Mouse (Mus musculus): ENCODE data around the gene Hist1h3i. TPM values are rescaled to one million over a fixed set of nuclear protein-coding genes. Genes with fewer than 3 reads are reported as not detected.
"Not testable (repeated sequence)": the region's sequence is repeated elsewhere in the genome, so short reads cannot be mapped to it uniquely, and the experiment has no call there.

Gene Hist1h3i
- polyA plus RNA-seq, 1 experiment from 2014 or later: 137 TPM

- H3K9ac ChIP-seq: peak within 1 kb of the TSS; percentile 51
Observed at GRCm38 (mm10) chr13:21750159-21751017, 32.8 kb downstream of the Hist1h3i start, which contains the start of gene Hist1h4k. TSS of gene Hist1h4k (minus strand) at chr13:21750505.

GRCm38 (mm10) chr13:21749387-21750158, 33.6 kb downstream of the Hist1h3i start:
- Histone ChIP-seq H3K36me3 (no peaks in the 10 kb centered on the region), H3K27ac (peak overlapping the region; percentile 98), H3K4me3 (peak overlapping the region; percentile 49), H3K4me2 (peak overlapping the region; percentile 72), H3K27me3 (no peaks in the 10 kb centered on the region), H3K9ac (peak overlapping the region; percentile 51), H3K9me3 (no peaks in the 10 kb centered on the region), H3K4me1 (peaks cover 32% of the 10 kb centered on the region)
- under 1% methylated on average over 5 of the region's 5 CpGs for WGBS
- ATAC-seq (ENCODE audit: borderline replicate concordance, extremely low read depth, low FRiP score, low TSS enrichment): no peak

More at GRCm38 (mm10) chr13:21750159-21751017, 32.8 kb downstream of the Hist1h3i start, which contains the start of gene Hist1h4k:
- H3K4me2 ChIP-seq: peak within 1 kb of the TSS; percentile 72
- H3K9me3 ChIP-seq, H3K27me3 ChIP-seq, H3K36me3 ChIP-seq: not testable (repeated sequence)
- peak within 1 kb of the TSS; percentile 49 for H3K4me3 ChIP-seq
- ATAC-seq (ENCODE audit: borderline replicate concordance, extremely low read depth, low FRiP score, low TSS enrichment): peak; percentile 82
- H3K27ac ChIP-seq: peak within 1 kb of the TSS; percentile 98
- peaks cover 35% of the 10 kb centered on the region for H3K4me1 ChIP-seq
- under 1% methylated on average over 42 of the region's 56 CpGs for WGBS

GRCm38 (mm10) chr13:21745006-21745405, 38.2 kb downstream of the Hist1h3i start:
- no peaks in the 10 kb centered on the region for H3K27me3 ChIP-seq
- no peak overlapping the region for H3K27ac ChIP-seq
- 35% methylated on average over 1 of the region's 1 CpGs for WGBS
- no peaks in the 10 kb centered on the region for H3K36me3 ChIP-seq
- ATAC-seq (ENCODE audit: borderline replicate concordance, extremely low read depth, low FRiP score, low TSS enrichment): no peak
- H3K4me3 ChIP-seq: no peak overlapping the region
- no peaks in the 10 kb centered on the region for H3K9me3 ChIP-seq
- H3K9ac ChIP-seq: no peak overlapping the region
- peaks cover 13% of the 10 kb centered on the region for H3K4me1 ChIP-seq
- H3K4me2 ChIP-seq: no peak overlapping the region

GRCm38 (mm10) chr13:21734906-21735767, 48.0 kb downstream of the Hist1h3i start, which contains the start of gene Hist1h4j:
TSS of gene Hist1h4j (plus strand) at chr13:21735064.
- Histone ChIP-seq H3K27ac (peak within 1 kb of the TSS; percentile 98), H3K4me3 (peak within 1 kb of the TSS; percentile 50), H3K4me2 (peak within 1 kb of the TSS; percentile 67), H3K9ac (peak within 1 kb of the TSS; percentile 57)
- not testable (repeated sequence) for H3K27me3 ChIP-seq, H3K9me3 ChIP-seq, H3K4me1 ChIP-seq, H3K36me3 ChIP-seq
- WGBS: under 1% methylated on average over 50 of the region's 56 CpGs
- ATAC-seq (ENCODE audit: borderline replicate concordance, extremely low read depth, low FRiP score, low TSS enrichment): peak; percentile 92

GRCm38 (mm10) chr13:21734010-21734905, 48.9 kb downstream of the Hist1h3i start:
- H3K9ac ChIP-seq: peak overlapping the region; percentile 57
- WGBS: under 1% methylated on average over 21 of the region's 21 CpGs
- H3K4me3 ChIP-seq: peak overlapping the region; percentile 50
- peak; percentile 82 for ATAC-seq (ENCODE audit: borderline replicate concordance, extremely low read depth, low FRiP score, low TSS enrichment)
- H3K9me3 ChIP-seq: no peaks in the 10 kb centered on the region
- H3K4me2 ChIP-seq: peak overlapping the region; percentile 67
- H3K4me1 ChIP-seq: peaks cover 9% of the 10 kb centered on the region; the same call in 1 of the 2 replicates
- no peaks in the 10 kb centered on the region for H3K36me3 ChIP-seq
- peak overlapping the region; percentile 98 for H3K27ac ChIP-seq
- H3K27me3 ChIP-seq: no peaks in the 10 kb centered on the region

- H3K36me3 ChIP-seq: no peaks in the 10 kb centered on the region
- no peaks in the 10 kb centered on the region for H3K9me3 ChIP-seq
- no peak overlapping the region for H3K9ac ChIP-seq
- 72% methylated on average over 5 of the region's 5 CpGs for WGBS
- no peaks in the 10 kb centered on the region for H3K27me3 ChIP-seq
- peak overlapping the region; percentile 98 for H3K27ac ChIP-seq
- no peak overlapping the region for H3K4me3 ChIP-seq
- no peak for ATAC-seq (ENCODE audit: borderline replicate concordance, extremely low read depth, low FRiP score, low TSS enrichment)
- peaks cover 9% of the 10 kb centered on the region; the same call in 1 of the 2 replicates for H3K4me1 ChIP-seq
- H3K4me2 ChIP-seq: no peak overlapping the region
Observed at GRCm38 (mm10) chr13:21733466-21733865, 49.7 kb downstream of the Hist1h3i start.

Small RNA genes lying within 50 kb of the gene (microRNA-seq; reads per million reads assigned to microRNA genes)
- not detected for gene Gm19658
- gene Gm44346: not detected
- gene Gm44454: 0.56 reads per million
- not detected for gene Gm44466

Other genes starting within 250 kb of the Hist1h3i start
- gene Olfr1366, start 240.6 kb downstream of the Hist1h3i start, polyA plus RNA-seq (2015; fragmentation: Nextera tagmentation; extraction: Ambion mirVana): 0.10 and 0.26 TPM in 2 replicates
- gene Olfr1535, start 223.5 kb downstream of the Hist1h3i start, polyA plus RNA-seq (2015; fragmentation: Nextera tagmentation; extraction: Ambion mirVana): 0.04 TPM in 1 of 2 replicates, not detected in the other
- not detected in 2 replicates for gene Olfr1364, start 201.6 kb downstream of the Hist1h3i start, polyA plus RNA-seq (2015; fragmentation: Nextera tagmentation; extraction: Ambion mirVana)
- gene Olfr1362, start 169.3 kb downstream of the Hist1h3i start, polyA plus RNA-seq (2015; fragmentation: Nextera tagmentation; extraction: Ambion mirVana): not detected in 2 replicates
- not detected in 2 replicates for gene Olfr11, start 140.9 kb downstream of the Hist1h3i start, polyA plus RNA-seq (2015; fragmentation: Nextera tagmentation; extraction: Ambion mirVana)
- gene Olfr1361, start 120.0 kb downstream of the Hist1h3i start, polyA plus RNA-seq (2015; fragmentation: Nextera tagmentation; extraction: Ambion mirVana): not detected in 2 replicates
- not detected in 2 replicates for gene Olfr1360, start 106.0 kb downstream of the Hist1h3i start, polyA plus RNA-seq (2015; fragmentation: Nextera tagmentation; extraction: Ambion mirVana)
- not detected in 2 replicates for gene Olfr1359, start 85.3 kb downstream of the Hist1h3i start, polyA plus RNA-seq (2015; fragmentation: Nextera tagmentation; extraction: Ambion mirVana)
- 2.0 and 3.0 TPM in 2 replicates for gene Hist1h2bl, start 67.2 kb downstream of the Hist1h3i start, polyA plus RNA-seq (2015; fragmentation: Nextera tagmentation; extraction: Ambion mirVana)
- gene Hist1h2ai, start 66.9 kb downstream of the Hist1h3i start, polyA plus RNA-seq (2015; fragmentation: Nextera tagmentation; extraction: Ambion mirVana): 25.5 and 29.4 TPM in 2 replicates
- gene Hist1h3h, start 65.7 kb downstream of the Hist1h3i start, polyA plus RNA-seq (2015; fragmentation: Nextera tagmentation; extraction: Ambion mirVana): 11.8 and 14.4 TPM in 2 replicates
- 4.5 and 5.5 TPM in 2 replicates for gene Hist1h2bm, start 61.3 kb downstream of the Hist1h3i start, polyA plus RNA-seq (2015; fragmentation: Nextera tagmentation; extraction: Ambion mirVana)
- 1.8 and 3.1 TPM in 2 replicates for gene Hist1h4j, start 48.3 kb downstream of the Hist1h3i start, polyA plus RNA-seq (2015; fragmentation: Nextera tagmentation; extraction: Ambion mirVana)
- gene Hist1h4k, start 32.9 kb downstream of the Hist1h3i start, polyA plus RNA-seq (2015; fragmentation: Nextera tagmentation; extraction: Ambion mirVana): 3.1 and 6.3 TPM in 2 replicates
- 43.1 and 47.1 TPM in 2 replicates for gene Hist1h2ak, start 29.5 kb downstream of the Hist1h3i start, polyA plus RNA-seq (2015; fragmentation: Nextera tagmentation; extraction: Ambion mirVana)
- 5.5 and 6.1 TPM in 2 replicates for gene Hist1h2bn, start 29.2 kb downstream of the Hist1h3i start, polyA plus RNA-seq (2015; fragmentation: Nextera tagmentation; extraction: Ambion mirVana)
- 41.4 and 42.0 TPM in 2 replicates for gene Hist1h1b, start 2.7 kb downstream of the Hist1h3i start, polyA plus RNA-seq (2015; fragmentation: Nextera tagmentation; extraction: Ambion mirVana)
- gene Hist1h2an, start 3.8 kb upstream of the Hist1h3i start, polyA plus RNA-seq (2015; fragmentation: Nextera tagmentation; extraction: Ambion mirVana): 10.7 and 22.4 TPM in 2 replicates
- gene Hist1h2bp, start 4.1 kb upstream of the Hist1h3i start, polyA plus RNA-seq (2015; fragmentation: Nextera tagmentation; extraction: Ambion mirVana): 2.1 and 3.1 TPM in 2 replicates
- 23.1 and 31.1 TPM in 2 replicates for gene Hist1h2bq, start 26.8 kb upstream of the Hist1h3i start, polyA plus RNA-seq (2015; fragmentation: Nextera tagmentation; extraction: Ambion mirVana)
- gene Hist1h2ao, start 27.1 kb upstream of the Hist1h3i start, polyA plus RNA-seq (2015; fragmentation: Nextera tagmentation; extraction: Ambion mirVana): 1.7 TPM in 1 of 2 replicates, not detected in the other
- not detected in 2 replicates for gene Hist1h4m, start 28.4 kb upstream of the Hist1h3i start, polyA plus RNA-seq (2015; fragmentation: Nextera tagmentation; extraction: Ambion mirVana)
- gene Hist1h4n, start 48.8 kb upstream of the Hist1h3i start, polyA plus RNA-seq (2015; fragmentation: Nextera tagmentation; extraction: Ambion mirVana): 19.5 and 22.5 TPM in 2 replicates
- gene Hist1h2ap, start 50.1 kb upstream of the Hist1h3i start, polyA plus RNA-seq (2015; fragmentation: Nextera tagmentation; extraction: Ambion mirVana): 3,976 and 4,351 TPM in 2 replicates
- gene Hist1h2br, start 50.4 kb upstream of the Hist1h3i start, polyA plus RNA-seq (2015; fragmentation: Nextera tagmentation; extraction: Ambion mirVana): 26.7 and 30.8 TPM in 2 replicates
- 11.6 and 13.3 TPM in 2 replicates for gene Zfp184, start 161.7 kb upstream of the Hist1h3i start, polyA plus RNA-seq (2015; fragmentation: Nextera tagmentation; extraction: Ambion mirVana)
- gene Pom121l2, start 197.8 kb upstream of the Hist1h3i start, polyA plus RNA-seq (2015; fragmentation: Nextera tagmentation; extraction: Ambion mirVana): 0.09 and 0.32 TPM in 2 replicates
- gene Prss16, start 226.4 kb upstream of the Hist1h3i start, polyA plus RNA-seq (2015; fragmentation: Nextera tagmentation; extraction: Ambion mirVana): 11.2 and 36.4 TPM in 2 replicates